Mouse (Mus musculus): Measurements from ENCODE around the gene Nkpd1.

Nkpd1 gene

DNA sequence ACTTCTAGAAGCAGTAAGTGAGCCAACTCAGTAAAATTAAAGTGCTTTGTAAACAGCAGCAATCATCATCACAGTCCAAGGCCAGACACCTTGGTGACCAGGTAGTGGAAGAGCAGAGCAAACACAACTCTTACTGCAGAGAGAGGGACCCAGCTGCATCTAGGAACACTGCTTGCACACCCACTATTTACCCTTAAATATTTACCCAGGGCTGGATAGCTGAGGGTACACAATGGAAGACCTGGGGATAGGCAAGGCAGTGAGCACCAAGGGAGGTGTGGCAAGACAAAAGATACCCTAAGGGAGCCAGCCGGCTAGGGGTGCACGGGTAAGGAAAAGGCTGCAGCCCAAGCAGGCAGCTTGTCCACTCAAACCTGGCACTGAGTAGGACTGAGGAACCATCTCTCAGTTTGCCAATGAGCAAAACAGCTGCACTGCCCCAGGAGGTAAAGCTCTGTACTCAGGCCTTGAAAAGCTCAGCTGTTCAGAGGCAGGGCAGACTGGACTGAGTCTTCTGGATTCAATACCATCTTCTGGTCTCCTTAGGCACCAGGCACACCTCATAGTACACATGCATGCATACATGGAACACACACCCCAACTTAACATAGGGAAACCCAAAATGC is 29.8 kb downstream of the Nkpd1 start:
- no peak for DNase-seq (ENCODE audit: low spot score)

DNA sequence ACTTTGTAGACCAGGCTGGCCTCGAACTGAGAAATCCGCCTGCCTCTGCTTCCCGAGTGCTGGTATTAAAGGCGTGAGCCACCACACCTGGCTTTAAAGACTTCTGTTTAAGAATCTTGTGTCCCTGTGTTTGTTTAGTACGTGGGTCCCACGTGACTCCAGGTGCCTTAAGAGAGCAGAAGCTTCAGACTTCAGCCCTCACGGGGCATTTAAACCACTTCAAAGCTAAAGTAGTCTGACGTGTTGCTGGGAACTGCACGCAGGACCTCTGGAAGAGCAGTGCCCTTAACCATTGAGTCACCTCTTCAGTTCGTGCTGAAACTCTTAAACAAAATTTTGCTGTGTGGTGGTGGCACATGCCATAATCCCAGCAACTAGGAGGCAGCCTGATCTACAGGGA is 31.8 kb downstream of the Nkpd1 start:
- no peak for DNase-seq (ENCODE audit: low spot score)

DNA sequence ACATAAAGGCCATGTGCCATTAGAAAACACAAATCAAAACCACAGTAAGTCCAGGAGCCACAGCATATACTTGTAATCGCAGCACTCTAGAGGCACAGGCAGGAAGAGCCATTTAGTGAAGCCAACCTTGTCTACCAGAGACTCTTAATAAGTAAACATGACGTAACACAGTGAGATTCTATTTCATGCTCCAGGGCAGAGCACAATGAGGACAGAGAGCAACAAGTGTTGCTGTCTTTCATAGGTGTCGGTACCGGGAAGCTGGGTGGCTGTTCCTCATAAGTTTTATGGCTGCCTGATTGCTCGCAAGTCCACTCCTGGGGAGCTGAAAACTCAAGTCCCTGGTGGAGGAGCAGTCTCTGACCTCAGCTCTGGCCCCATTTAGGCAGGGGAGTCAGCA is 34.0 kb downstream of the Nkpd1 start:
- DNase-seq (ENCODE audit: low spot score), result no peak

DNA sequence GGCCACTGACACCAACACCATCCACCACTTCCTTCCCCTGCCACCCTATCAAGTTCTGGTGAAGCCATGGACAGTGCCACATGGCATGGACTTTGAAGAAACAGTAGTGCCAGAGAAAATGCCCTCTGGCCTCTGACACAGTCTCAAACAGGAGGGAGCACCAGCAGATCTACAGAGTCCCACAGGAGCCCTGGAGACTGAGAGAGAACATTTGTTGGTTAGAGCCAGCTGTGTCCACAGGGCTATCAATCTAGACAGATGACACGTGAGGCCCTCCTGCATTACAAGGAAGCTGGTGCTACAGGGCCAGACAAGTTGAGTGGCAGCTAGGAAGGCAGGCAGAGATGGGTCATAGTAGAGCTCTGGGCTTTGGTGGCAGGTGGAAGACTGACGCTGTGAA is 34.8 kb downstream of the Nkpd1 start:
- no peak for DNase-seq (ENCODE audit: low spot score)

DNA sequence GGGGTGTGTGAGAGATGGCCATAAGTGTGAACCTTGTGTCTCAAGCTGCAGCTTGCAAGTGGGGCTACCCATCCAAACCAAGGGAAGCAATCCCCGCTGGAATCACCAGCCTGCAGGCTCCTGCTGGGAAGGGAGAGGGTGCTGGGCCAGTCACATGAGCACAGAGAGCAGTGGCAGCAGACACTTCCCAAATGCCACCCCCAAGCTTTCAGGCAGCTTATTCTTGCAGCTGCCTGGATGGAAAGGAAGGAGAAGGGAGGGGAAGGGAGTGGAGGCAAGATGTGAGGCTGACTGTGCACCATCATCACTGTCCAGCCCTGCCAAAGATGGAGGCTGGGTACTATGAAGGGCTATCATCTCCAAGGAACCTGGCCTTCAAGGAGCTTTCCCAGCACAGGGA is 36.5 kb downstream of the Nkpd1 start:
- DNase-seq (ENCODE audit: low spot score), result no peak

DNA sequence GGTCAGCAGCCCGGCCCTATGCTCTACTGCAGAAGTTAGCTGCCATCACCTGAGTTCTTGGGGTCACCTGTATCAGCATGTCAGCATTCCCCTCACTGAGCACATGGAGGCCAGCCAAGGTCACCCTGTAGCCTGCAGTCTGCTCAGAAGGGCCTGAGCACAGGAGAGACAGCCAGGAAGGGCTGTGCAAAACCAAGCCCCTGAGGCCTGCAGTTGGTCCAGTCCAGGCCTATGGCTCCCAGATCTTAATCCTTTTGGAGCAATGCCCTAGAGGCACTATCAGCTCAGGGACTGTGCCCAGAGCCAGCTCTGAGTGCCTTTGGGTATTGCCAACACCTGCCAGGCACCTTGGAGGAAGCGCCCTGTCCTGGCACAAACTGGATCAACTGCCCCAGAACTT is 39.4 kb downstream of the Nkpd1 start:
- DNase-seq (ENCODE audit: low spot score), result no peak

DNA sequence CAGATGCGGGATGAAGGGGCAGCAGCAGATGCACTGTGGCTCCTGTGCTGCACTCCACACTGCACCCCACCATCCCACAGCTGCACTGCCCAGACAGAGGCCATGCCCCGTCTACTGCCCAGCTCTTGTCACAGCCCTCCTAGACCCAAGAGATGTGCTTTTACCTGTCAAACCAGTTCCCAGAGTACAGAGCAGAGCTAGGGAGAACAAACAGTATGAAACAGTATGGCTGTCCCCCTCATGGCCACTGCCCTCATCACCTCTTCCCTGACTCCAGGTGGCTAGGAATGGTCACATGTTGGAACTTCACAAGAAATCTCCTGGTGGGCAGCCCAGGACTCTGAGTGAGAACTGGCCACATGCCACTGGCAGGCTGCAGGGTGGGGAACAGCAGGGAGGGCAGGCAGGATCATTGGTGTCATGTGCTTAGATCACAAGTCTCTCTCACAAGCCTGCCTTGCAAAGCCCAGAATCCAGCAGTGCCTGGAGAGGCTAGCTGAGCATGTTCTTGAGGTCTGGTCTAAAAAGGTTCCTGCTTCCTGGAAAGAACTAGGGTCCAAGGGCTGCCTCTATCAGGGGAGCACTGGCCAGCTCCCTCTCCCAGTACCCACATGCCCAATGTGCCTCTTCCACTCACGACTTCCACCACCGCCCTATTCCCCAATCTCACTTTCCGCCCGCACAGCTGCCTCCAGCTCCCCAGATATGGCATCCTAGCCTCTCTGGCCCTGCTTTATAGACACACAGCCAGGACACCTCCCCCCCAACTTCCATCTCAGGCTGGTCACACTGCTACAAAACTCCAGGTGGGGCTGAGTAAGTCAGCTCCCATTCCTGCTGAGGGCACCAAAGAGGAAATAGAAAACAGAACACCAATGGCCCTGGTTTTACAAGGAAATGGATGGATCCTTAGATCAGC is 40.6 kb downstream of the Nkpd1 start:
- DNase-seq (ENCODE audit: low spot score), result no peak

DNA sequence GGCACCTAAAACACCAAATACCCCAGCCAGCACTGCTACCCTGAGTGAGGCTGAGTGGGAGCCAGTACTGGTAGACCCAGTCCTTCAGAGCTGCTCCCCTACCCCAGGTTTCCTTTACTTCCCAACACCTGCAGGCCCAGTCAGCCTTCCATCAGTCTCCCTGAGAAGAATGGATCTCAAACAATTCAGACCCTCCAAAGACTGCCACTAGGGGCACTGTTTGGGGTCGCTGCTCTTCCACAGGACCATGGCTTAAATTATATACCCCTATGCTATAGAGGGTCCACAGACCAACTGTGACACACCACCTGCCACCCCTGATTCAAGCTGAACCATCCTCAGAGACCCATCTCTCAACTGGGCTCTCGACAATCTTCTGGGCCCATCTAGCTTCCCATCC is 41.3 kb downstream of the Nkpd1 start:
- peak; percentile 47 for DNase-seq (ENCODE audit: low spot score)

DNA sequence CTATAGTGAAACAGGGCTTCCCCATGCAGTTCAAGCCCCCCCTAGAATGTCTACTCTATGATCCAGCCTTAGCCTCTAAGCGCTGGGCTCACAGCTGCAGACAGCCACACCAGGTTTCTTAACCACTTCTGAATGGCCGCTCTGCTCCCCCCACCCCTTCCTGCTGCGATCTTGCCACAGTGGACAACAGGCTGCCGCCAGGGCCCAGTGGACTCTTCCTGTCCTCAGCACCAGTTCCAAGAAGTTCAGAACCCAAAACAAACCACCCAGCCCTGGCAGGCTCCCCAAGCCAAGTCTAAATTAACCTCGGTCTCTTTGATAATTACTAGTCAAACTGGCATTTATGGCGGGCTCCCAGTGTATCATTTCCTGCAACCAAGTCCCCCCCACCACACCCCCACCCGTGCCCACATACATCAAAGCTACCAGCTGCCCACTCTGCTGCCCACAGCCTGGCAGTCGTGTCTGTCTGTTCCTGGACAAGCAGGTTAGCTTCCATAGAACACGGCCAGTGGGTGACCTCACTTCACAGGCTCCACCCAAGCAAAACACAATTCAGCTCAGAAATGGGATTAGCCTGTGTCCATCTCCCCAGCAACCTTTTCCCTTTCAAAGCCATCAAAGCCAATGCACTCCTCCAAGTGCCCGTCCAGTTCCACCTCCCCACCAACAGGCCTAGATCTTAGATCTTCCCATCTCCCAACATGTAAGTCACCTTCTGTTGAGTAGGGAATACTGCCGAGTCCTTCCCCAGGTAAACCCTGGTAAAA is 43.0 kb downstream of the Nkpd1 start:
- DNase-seq (ENCODE audit: low spot score), result peak; percentile 38

DNA sequence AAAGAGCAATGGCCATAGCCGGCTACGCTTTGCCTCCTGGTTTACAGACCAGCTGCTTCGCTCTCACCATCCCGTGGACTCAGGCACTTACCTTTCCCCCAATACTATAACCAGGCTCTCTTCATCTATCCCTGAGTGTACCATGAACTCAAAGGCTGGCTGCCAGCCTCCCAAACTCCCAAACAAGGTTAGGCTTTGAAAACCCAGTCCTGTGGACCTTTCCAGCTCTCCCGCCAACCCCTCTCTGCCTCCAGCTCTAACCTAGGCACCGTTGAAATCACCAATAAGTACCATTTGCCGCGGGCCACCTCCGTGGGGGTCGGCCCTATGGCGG is 43.8 kb downstream of the Nkpd1 start:
- no peak for DNase-seq (ENCODE audit: low spot score)

DNA sequence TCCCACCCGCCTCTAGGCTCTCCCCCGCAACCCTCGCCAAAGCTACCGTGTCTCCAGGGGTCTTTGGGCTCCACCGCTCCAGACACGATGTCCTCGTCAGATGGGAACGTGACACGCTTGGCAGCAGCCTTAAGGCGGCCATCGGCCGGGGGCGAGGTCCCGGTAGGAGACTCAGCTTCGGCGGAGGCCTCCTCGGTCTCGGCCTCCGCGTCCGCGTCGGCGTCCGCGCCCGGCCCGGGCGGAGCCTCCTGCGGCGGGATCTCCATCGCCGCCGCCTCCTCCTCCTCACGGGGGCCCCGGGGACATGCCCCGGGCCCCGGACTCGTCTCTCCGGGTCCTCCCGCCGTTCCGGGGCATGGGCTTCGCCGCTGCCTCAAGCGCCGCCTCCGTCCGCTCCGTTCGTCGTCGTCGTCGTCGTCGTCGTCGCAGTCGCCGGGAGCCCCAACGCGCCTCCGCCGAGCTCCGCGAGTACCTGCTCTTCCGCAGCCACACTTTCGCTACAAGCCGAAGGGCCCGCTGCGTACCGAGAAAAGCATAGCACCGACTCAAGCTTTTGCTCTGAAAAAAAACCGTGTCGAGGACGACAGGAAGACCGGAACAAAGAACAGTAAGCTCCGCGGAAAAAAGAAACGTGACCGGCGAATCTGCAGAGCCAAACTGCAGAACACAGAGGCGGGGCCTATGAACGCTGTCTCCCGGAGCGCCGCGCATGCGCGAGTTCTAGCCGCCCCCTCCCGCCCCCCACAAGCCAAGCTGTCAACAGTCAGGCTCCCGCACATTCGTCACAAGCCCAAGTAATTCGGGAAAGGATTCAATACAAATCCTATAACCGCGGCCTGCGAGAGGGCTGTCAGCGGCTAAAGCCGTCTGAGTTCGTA is 44.4 kb downstream of the Nkpd1 start:
- peak; percentile 96 for DNase-seq (ENCODE audit: low spot score)

DNA sequence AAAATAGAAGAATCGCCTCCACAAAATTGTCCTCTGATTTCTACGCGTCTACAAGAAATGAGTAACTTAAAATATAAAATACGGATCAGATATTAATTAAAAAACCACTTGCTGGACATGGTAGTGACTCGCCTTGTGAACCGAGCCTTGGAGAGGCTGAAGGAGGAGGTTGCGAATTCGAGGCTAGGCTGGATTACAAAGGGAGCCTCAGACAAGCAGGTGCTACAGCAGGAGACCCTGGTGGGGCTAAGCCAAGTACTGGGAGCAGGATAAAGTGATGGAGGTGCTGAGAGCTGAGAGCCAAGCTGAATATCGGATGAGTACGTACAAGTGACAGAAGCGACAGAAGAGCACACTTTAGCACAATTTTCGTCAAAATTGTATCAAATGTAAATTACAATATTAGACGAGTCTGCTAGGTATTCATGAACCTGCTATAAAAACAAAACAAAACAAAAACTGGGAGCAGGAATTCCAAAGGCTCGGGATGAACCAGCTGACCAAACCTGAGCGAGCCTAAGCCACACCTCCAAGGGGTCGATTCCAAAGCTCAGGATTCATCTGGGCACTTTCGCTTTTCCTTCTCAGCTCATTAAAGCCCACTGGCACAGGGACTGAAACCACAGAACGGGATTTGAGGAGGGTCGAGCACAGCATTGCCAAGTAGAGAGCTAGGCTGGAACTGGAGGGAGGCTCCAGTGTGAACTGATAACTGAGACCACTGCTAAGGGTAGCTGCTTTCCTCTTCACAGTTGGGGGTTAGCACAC is 45.2 kb downstream of the Nkpd1 start, which contains the start of gene Ppp1r37:
Gene Ppp1r37 (minus strand): TSS at position 434 of the 768 bp plus-strand sequence.
- DNase-seq (ENCODE audit: low spot score), result peak; percentile 47

DNA sequence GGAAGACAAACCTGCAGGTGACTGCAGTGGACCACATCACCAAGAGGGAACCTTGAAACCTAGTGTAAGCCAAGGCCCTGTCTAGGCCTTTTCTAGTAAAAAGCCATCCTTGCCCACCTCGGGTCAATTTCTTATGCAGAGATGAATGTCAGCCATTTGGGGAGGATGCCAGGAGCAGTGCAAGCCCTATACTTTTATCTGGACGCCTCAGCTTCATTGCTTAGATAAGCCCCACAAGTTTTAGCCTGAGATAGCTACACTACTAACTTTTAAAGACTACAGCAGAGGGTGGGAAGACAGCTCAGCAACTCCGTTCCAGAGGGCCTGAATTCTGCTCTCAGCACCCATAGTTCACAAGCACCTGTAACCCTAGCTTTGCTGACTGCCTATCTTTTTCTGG is 46.2 kb downstream of the Nkpd1 start:
- DNase-seq (ENCODE audit: low spot score), result no peak

DNA sequence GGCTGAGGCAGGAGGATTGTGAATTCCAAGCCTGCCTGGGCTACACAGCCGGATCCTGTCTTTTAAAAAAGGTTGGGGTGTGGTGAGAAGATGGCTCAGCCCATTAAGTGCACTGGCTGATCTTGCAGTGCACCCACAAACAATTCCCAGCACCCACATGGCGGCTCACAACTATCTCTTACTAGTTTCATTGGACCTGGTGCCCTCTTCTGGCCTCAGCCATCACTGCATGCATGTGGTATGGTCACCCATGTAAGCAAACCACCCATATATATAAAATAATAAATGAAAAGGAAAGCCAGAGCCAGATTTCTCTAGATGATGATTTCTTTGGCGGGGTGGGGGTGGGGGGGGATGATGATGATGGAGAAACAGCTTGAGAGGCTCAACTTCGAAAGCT is 46.8 kb downstream of the Nkpd1 start:
- no peak for DNase-seq (ENCODE audit: low spot score)

DNA sequence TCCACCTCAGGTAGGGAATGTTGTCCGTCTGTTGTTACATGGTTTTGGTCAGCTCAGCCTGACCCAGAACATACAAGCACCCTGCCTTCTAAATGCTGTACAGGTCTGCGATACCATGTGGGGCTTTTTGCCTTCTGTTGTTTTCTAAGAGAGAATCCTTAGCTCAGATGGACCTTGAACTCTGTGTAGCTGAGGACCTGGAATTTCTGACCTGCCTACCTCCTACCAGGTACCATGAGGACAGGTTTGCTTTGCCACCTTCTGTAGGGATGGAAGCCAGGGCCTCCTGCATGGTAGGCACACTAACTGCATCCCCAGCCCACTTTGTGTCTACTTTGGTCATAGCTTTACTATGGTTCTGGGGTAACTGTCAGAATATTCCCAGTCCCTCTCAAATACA is 48.2 kb downstream of the Nkpd1 start:
- DNase-seq (ENCODE audit: low spot score), result no peak

DNA sequence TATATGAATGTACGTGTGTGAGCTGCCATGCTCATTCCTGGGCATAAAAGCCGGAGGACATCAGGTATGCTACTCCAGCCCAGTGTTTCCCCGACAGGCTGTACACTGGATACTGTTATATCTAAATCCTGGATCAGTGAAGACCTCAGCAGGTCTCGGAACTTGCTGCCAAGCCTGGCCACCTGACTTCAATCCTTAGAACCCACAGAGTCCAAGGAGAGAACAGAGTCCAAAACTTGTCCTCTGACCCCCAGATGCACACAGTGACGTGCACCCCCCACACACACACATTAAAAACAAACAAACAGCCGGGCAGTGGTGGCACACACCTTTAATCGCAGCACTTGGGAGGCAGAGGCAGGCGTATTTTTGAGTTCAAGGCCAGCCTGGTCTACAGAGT is 49.8 kb downstream of the Nkpd1 start:
- no peak for DNase-seq (ENCODE audit: low spot score)

DNA sequence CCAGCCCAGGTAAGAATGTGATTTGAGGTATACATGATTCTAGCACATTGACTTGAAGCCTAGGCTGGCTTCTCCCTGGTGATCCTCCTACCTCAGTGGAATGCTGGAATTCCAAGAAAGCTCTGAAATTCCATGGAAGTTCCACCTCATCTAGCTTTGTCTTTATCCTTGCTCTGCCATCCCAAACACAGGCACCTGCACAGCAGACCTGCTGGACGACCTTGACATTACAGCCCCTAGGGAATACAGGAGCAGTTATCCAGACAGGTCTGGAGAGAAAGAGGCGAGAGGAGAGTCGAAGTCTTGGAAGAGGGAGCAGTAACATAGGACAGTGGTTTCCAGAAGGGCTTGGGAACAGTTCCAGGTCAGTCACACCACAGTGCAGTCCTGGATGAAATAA is 52.0 kb downstream of the Nkpd1 start:
- DNase-seq (ENCODE audit: low spot score), result no peak

DNA sequence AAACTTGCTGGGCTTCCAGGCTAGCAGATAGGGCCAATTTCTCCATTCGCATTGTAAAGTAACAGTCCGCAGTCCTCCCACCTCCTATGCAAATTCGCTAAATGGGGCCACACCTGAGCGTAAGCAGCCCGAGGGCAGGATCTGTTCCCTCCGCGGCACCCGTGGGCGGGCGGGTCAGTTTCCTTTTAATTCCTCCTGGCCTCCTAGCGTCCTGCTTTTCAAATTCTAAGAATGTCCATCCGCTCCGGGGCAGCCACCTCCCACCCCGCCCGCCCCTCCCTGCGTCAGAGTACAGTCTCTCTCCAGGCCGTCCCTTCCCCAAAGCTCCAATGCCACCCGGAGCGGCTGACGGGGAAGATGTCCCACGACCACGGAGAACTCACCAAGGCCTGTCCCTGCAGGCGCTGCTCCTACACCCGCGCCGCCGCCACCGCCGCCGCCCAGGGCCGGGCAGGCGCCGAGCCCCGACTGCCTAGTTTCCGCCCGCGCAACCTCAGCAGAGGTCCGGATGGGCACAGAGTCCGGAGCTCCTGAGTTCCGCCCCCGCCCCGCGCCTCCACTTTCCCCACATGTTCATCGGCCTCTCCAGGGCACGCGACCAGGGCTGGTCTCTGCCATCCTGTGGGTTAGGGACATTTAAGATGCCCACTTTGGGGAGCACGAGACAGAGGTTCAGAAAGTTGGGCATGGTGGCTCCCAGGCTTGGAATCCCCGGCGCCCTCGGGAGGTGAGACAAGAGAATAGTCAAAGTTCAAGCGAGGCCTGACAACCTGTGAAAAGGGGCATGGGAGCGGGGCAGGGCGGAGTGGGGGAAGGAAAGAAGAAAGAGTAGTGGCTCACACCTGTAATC is 55.5 kb downstream of the Nkpd1 start:
- DNase-seq (ENCODE audit: low spot score), result peak; percentile 82

DNA sequence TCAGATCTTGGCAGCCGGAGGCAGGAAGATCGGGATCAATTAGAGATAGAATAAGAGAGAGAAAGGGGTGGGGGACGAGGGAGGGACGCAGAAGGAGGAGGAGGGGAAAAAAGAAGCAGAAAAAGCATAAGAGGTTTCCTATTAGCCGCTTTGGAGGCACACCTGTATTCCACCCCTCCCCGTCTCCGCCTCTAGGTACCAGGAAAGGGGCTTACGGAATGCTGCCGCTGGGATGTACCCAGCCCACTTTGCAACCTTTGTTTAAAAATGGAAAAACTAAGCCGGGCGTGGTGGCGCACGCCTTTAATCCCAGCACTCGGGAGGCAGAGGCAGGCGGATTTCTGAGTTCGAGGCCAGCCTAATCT is 56.1 kb downstream of the Nkpd1 start:
- DNase-seq (ENCODE audit: low spot score), result no peak

Measured in embryo, embryonic 10 days (tissue).